Mouse (Mus musculus): ENCODE results near the gene Chad.

DNA sequence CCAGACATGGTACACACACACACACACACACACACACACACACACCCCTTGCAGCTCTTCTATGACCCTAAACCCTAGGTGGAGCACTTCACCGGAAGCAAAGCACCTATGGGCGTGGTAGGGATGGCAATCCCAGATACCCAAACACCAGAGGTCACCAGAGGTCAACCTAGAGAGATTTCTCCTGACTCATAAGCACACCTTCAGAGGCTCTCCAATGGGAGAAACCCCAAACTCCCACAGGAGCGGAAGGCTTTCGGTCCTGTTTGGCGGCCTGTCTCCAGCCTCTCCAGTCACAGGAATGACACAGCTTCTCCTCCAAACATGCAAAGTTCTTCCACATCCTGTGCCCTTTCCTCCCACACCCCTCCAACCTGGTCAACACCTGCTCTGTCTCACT lies 18.5 kb upstream of the Chad start:
- TF ChIP-seq POLR2A (IDR thresholded peaks at IDR 0.05; ENCODE audit: control insufficient read depth, extremely low read depth, insufficient read depth, low read length, poor library complexity) (no peak), CTCF (IDR thresholded peaks at IDR 0.05; ENCODE audit: borderline replicate concordance, control insufficient read depth, extremely low read depth, insufficient read depth, low read length, poor library complexity) (no peak)

Data from thymus, adult 2 months (tissue).